In genomic region chr15:96657576-96658274, GRCm38 (mm10) we compare ENCODE assay signal across 16 mouse cellular contexts. TPM values are rescaled to one million over a fixed set of nuclear protein-coding genes. Genes with fewer than 3 reads are reported as not detected.
A peak's percentile ranks its signal among the peaks of the same experiment; 100 is the strongest.
DNase-seq lines count a peak whose midpoint lies in the region; ATAC-seq and TF ChIP-seq lines count a peak whose summit lies in the region.
"Had no signal": no experiment of that assay in that cellular context is flagged by ENCODE, and none has a peak within 500 bp of the region (broad histone marks: within the 10 kb centered on the region; RNA-seq: fewer than 3 reads in every experiment).

No protein-coding gene starts in this region.

- no peak overlapping the region for H3K4me3 ChIP-seq in heart, embryonic 14.5 days (ENCODE audit: control insufficient read depth in 1 of 2, insufficient read depth in 1 of 2, low read depth in 1 of 2, low read length in 2 of 2)
- H3K4me3 ChIP-seq in heart, adult 2 months: no peak overlapping the region
- H3K4me3 ChIP-seq in E14TG2a.4 (replicated peaks; ENCODE audit: low read length): peak overlapping the region; percentile 32; the same call in 1 of the 2 replicates
- H3K4me3 ChIP-seq in embryonic facial prominence, embryonic 14.5 days (ENCODE audit: low read depth, low read length): no peak overlapping the region
- H3K4me3 ChIP-seq in small intestine, adult 2 months (ENCODE audit: low read depth, low read length): peak overlapping the region; percentile 56
- H3K4me3 ChIP-seq: embryonic facial prominence, embryonic 13.5 days; liver, embryonic 15.5 days; midbrain, embryonic 12.5 days had no signal

- 44% methylated on average over 17 of the region's 17 CpGs for WGBS in heart, embryonic 14.5 days
- 59% methylated on average over 17 of the region's 17 CpGs for WGBS in heart, adult 2 months
- 53% methylated on average over 17 of the region's 17 CpGs for WGBS in embryonic facial prominence, embryonic 14.5 days
- 26% methylated on average over 17 of the region's 17 CpGs for WGBS in small intestine, adult 2 months

- TF ChIP-seq CTCF in heart, adult 2 months (IDR thresholded peaks at IDR 0.05): no peak
- no peak for TF ChIP-seq CTCF in E14TG2a.4 (conservative IDR thresholded peaks at IDR 0.05; ENCODE audit: low read length)
- TF ChIP-seq CTCF in small intestine, adult 2 months (IDR thresholded peaks at IDR 0.05; ENCODE audit: extremely low read depth, insufficient read length, insufficient replicate concordance, low read depth, low read length): no peak

- H3K27ac ChIP-seq in heart, embryonic 14.5 days (replicated peaks in 1 of 2; ENCODE audit: control insufficient read depth in 1 of 2, insufficient read depth in 1 of 2, low read depth in 2 of 2, low read length in 2 of 2): no peak overlapping the region
- H3K27ac ChIP-seq in heart, adult 2 months: no peak overlapping the region
- no peak overlapping the region for H3K27ac ChIP-seq in embryonic facial prominence, embryonic 14.5 days (replicated peaks; ENCODE audit: low read depth, low read length)
- H3K27ac ChIP-seq in small intestine, adult 2 months (ENCODE audit: insufficient read depth, low read depth, low read length): peak overlapping the region; percentile 49
- H3K27ac ChIP-seq: embryonic facial prominence, embryonic 13.5 days; hindbrain, embryonic 14.5 days; liver, embryonic 15.5 days; macrophage; midbrain, embryonic 12.5 days had no signal

- no peaks in the 10 kb centered on the region for H3K36me3 ChIP-seq in heart, embryonic 14.5 days (ENCODE audit: control insufficient read depth, insufficient read depth, low read length)
- H3K36me3 ChIP-seq in heart, adult 2 months (ENCODE audit: control insufficient read depth, insufficient read depth, low read length): no peaks in the 10 kb centered on the region
- no peaks in the 10 kb centered on the region for H3K36me3 ChIP-seq in E14TG2a.4 (ENCODE audit: insufficient read depth, low read length)
- H3K36me3 ChIP-seq in embryonic facial prominence, embryonic 14.5 days (ENCODE audit: control insufficient read depth, insufficient read depth, low read length): no peaks in the 10 kb centered on the region
- H3K36me3 ChIP-seq in small intestine, adult 2 months (ENCODE audit: control insufficient read depth, insufficient read depth, low read length): no peaks in the 10 kb centered on the region
- H3K36me3 ChIP-seq: embryonic facial prominence, embryonic 13.5 days; liver, embryonic 15.5 days; midbrain, embryonic 12.5 days had no signal

- no peak overlapping the region for H3K9ac ChIP-seq in heart, embryonic 14.5 days (ENCODE audit: low read length)
- H3K9ac ChIP-seq in heart, adult 2 months (ENCODE audit: low read depth, low read length): no peak overlapping the region
- H3K9ac ChIP-seq in embryonic facial prominence, embryonic 14.5 days (ENCODE audit: low read depth, low read length): no peak overlapping the region
- H3K9ac ChIP-seq: embryonic facial prominence, embryonic 13.5 days; forebrain, postnatal 0 days; hindbrain, embryonic 14.5 days; liver, embryonic 15.5 days; midbrain, embryonic 12.5 days had no signal

- ATAC-seq in heart, embryonic 14.5 days (ENCODE audit: insufficient number of reproducible peaks, insufficient read depth, low FRiP score, low read depth): no peak
- peak; percentile 37; the same call in 1 of the 2 replicates for ATAC-seq in embryonic facial prominence, embryonic 14.5 days (ENCODE audit: low read depth)
- ATAC-seq in inflammation-experienced regulatory T-cells, adult 6 months: no peak
- ATAC-seq: forebrain, postnatal 0 days; Patski had no signal

- H3K79me2 ChIP-seq in heart, adult 2 months (replicated peaks; ENCODE audit: control insufficient read depth, insufficient read depth, low read length): no peaks in the 10 kb centered on the region

- DNase-seq in heart, adult 2 months: no peak
- DNase-seq in embryonic facial prominence, embryonic 14.5 days (ENCODE audit: low spot score): no peak
- DNase-seq in kidney, adult 8-10 months: no peak
- DNase-seq: cerebellum, adult 8-10 months; forebrain, postnatal 0 days; thymus, adult 18-20 months had no signal

- intact Hi-C loops in heart, adult 2 months (cut with DNase I): no loop called here

- no peak for TF ChIP-seq POLR2A in heart, adult 2 months (IDR thresholded peaks at IDR 0.05; ENCODE audit: insufficient read depth, low read depth, low read length)
- no peak for TF ChIP-seq POLR2A in small intestine, adult 2 months (IDR thresholded peaks at IDR 0.05; ENCODE audit: low read depth, low read length)

- no peaks in the 10 kb centered on the region for H3K27me3 ChIP-seq in heart, embryonic 14.5 days (ENCODE audit: control insufficient read depth, insufficient read depth, low read length)
- no peaks in the 10 kb centered on the region for H3K27me3 ChIP-seq in heart, adult 2 months (ENCODE audit: control insufficient read depth, insufficient read depth, low read length)
- peaks cover 43% of the 10 kb centered on the region for H3K27me3 ChIP-seq in E14TG2a.4 (ENCODE audit: insufficient read depth, low read length)
- no peaks in the 10 kb centered on the region for H3K27me3 ChIP-seq in embryonic facial prominence, embryonic 14.5 days (replicated peaks; ENCODE audit: control insufficient read depth, insufficient read depth, low read length)
- H3K27me3 ChIP-seq in small intestine, adult 2 months (ENCODE audit: control insufficient read depth, insufficient read depth, low read length): no peaks in the 10 kb centered on the region
- H3K27me3 ChIP-seq: embryonic facial prominence, embryonic 13.5 days; Patski had no signal

- H3K4me2 ChIP-seq in heart, embryonic 14.5 days (ENCODE audit: low read length): peak overlapping the region; percentile 45
- no peak overlapping the region for H3K4me2 ChIP-seq in embryonic facial prominence, embryonic 14.5 days (ENCODE audit: low read depth, low read length)
- H3K4me2 ChIP-seq: embryonic facial prominence, embryonic 13.5 days; hindbrain, embryonic 14.5 days; liver, embryonic 15.5 days; midbrain, embryonic 12.5 days had no signal

- H3K9me3 ChIP-seq in heart, embryonic 14.5 days (ENCODE audit: control insufficient read depth, low read length): no peaks in the 10 kb centered on the region
- no peaks in the 10 kb centered on the region for H3K9me3 ChIP-seq in E14TG2a.4 (ENCODE audit: low read length)
- H3K9me3 ChIP-seq in embryonic facial prominence, embryonic 14.5 days (ENCODE audit: control insufficient read depth, low read length): no peaks in the 10 kb centered on the region
- H3K9me3 ChIP-seq: embryonic facial prominence, embryonic 13.5 days; liver, embryonic 15.5 days; midbrain, embryonic 12.5 days had no signal

- peaks cover 9 to 18% of the 10 kb centered on the region in 2 experiments for H3K4me1 ChIP-seq in heart, embryonic 14.5 days (ENCODE audit: control insufficient read depth in 2 of 2, insufficient read depth in 2 of 2, low read length in 2 of 2)
- peaks cover 1% of the 10 kb centered on the region; the same call in 1 of the 2 replicates for H3K4me1 ChIP-seq in heart, adult 2 months (ENCODE audit: control insufficient read depth, insufficient read depth, low read length)
- H3K4me1 ChIP-seq in E14TG2a.4 (replicated peaks; ENCODE audit: low read depth, low read length): peaks cover 38% of the 10 kb centered on the region
- H3K4me1 ChIP-seq in embryonic facial prominence, embryonic 14.5 days (ENCODE audit: control insufficient read depth, insufficient read depth, low read length): no peaks in the 10 kb centered on the region
- H3K4me1 ChIP-seq in small intestine, adult 2 months (ENCODE audit: control insufficient read depth, insufficient read depth, insufficient read length, low read length): peaks cover 12% of the 10 kb centered on the region
- H3K4me1 ChIP-seq: embryonic facial prominence, embryonic 13.5 days had no signal

- TF ChIP-seq EP300 in heart, adult 2 months (IDR thresholded peaks at IDR 0.05; ENCODE audit: insufficient read depth, low read depth, low read length): no peak

RNA-seq across cellular contexts. Expression of gene Slc38a1, which starts 15.0 kb away (rescaled TPM):
- polyA plus RNA-seq in heart, embryonic 14.5 days (2014; fragmentation: Nextera tagmentation; extraction: Ambion mirVana): 72.8 and 80.8 TPM in 2 replicates
- 10 to 100 TPM; 11.8 to 12.8 TPM for total RNA-seq in heart, adult 2 months (2021)
- polyA plus RNA-seq in heart, adult 2 months (2012; rRNA removed): 12.7 and 14.2 TPM in 2 replicates
- 46.1 and 56.2 TPM in 2 replicates for polyA plus RNA-seq in embryonic facial prominence, embryonic 14.5 days (2014; fragmentation: Nextera tagmentation; extraction: Ambion mirVana)
- 6.6 and 15.0 TPM in 2 replicates for polyA plus RNA-seq in small intestine, adult 2 months (2012; rRNA removed)
- polyA plus RNA-seq in inflammation-experienced regulatory T-cells, adult 6 months (2017; shearing (Covaris generic)): 10 to 100 TPM; 58.9 to 87.5 (median 79.1) TPM

RNA-seq across cellular contexts. Expression of gene Slc38a2, which starts 41.8 kb away (rescaled TPM):
- polyA plus RNA-seq in heart, embryonic 14.5 days (2014; fragmentation: Nextera tagmentation; extraction: Ambion mirVana): 191 TPM in 2 replicates
- total RNA-seq in heart, adult 2 months (2021): 100 to 1,000 TPM; 149 to 209 TPM
- polyA plus RNA-seq in heart, adult 2 months (2012; rRNA removed): 59.3 and 109 TPM in 2 replicates
- 141 and 147 TPM in 2 replicates for polyA plus RNA-seq in embryonic facial prominence, embryonic 14.5 days (2014; fragmentation: Nextera tagmentation; extraction: Ambion mirVana)
- 10.3 and 13.9 TPM in 2 replicates for polyA plus RNA-seq in small intestine, adult 2 months (2012; rRNA removed)
- 10 to 100 TPM; 36.1 to 44.6 (median 42.9) TPM for polyA plus RNA-seq in inflammation-experienced regulatory T-cells, adult 6 months (2017; shearing (Covaris generic))

Comparison
In these comparisons a context has a peak if more than half of its experiments do, and no peak if none do; other contexts are left out.
1. H3K4me3 ChIP-seq: peak in E14TG2a.4 (single experiment) and small intestine, adult 2 months (single experiment); none in heart, embryonic 14.5 days (0 of 2), heart, adult 2 months (single experiment) and embryonic facial prominence, embryonic 14.5 days (single experiment).